Mouse (Mus musculus): Measurements from ENCODE around the gene Chd3. TPM values are rescaled to one million over a fixed set of nuclear protein-coding genes. Genes with fewer than 3 reads are reported as not detected.
A peak's percentile ranks its signal among the peaks of the same experiment; 100 is the strongest.

The Chd3 gene
- total RNA-seq, 2 experiments from 2014 or later: 406 to 416 TPM

- TF ChIP-seq CTCF (IDR thresholded peaks at IDR 0.05): no peak
- no peak overlapping the region for H3K4me3 ChIP-seq
- no peak for DNase-seq (ENCODE audit: extremely low spot score in 1 of 2, low spot score in 2 of 2)
- H3K27ac ChIP-seq: no peak overlapping the region
- intact Hi-C loops (cut with DNase I): no loop called here
These were observed 13.4 kb upstream of the Chd3 start for GRCm38 (mm10) chr11:69382478-69383105.

DNA sequence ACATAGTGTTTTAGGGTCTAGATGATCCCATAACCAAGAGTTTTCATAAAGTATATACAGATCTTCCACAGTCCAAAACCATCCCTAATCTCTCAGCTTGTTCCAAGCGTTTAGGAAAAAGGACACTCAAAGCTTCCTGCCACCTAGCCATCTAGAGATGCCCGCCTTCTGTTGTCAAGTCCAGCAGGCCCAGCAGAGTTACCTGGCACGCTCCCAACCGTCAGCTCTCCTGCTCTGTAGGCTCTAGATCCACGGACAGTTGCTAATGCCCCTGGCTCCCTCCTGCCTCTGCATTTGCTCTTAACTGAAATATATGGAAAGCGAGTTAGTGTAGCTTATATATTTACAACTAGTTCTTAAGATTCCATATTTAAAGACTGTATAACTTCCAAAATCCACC, 12.2 kb upstream of the Chd3 start:
- no peak for DNase-seq (ENCODE audit: extremely low spot score in 1 of 2, low spot score in 2 of 2)
- Histone ChIP-seq H3K4me3 (no peak overlapping the region), H3K27ac (no peak overlapping the region)
- intact Hi-C loops (cut with DNase I): no loop called here
- TF ChIP-seq CTCF (IDR thresholded peaks at IDR 0.05): no peak

GRCm38 (mm10) chr11:69379600-69379999, 10.4 kb upstream of the Chd3 start:
- no peak for DNase-seq (ENCODE audit: extremely low spot score in 1 of 2, low spot score in 2 of 2)
- no peak for TF ChIP-seq CTCF (IDR thresholded peaks at IDR 0.05)
- intact Hi-C loops (cut with DNase I): no loop called here
- H3K4me3 ChIP-seq: no peak overlapping the region
- H3K27ac ChIP-seq: no peak overlapping the region

DNA sequence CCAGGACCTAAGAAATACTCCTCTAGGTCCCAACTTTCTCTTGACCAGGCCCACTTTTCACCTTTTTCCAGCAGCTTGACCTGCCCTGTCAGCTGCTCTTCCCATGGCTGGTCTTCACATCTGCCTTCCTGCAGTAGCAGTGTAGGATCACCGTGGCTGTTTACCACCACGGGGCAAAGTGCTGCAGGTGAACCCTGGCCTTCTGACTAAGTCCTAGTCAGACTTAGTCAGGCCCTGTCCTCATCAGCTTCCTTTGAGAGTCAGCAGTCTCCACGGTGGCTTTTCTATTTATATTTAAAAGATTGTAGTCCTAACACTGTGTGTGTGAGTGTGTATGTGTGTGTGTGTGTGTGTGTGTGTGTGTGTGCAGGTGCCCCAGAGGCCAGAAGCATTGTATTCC, 8.6 kb upstream of the Chd3 start:
- DNase-seq (ENCODE audit: extremely low spot score in 1 of 2, low spot score in 2 of 2): no peak
- no peak overlapping the region for H3K27ac ChIP-seq
- intact Hi-C loops (cut with DNase I): no loop called here
- no peak for TF ChIP-seq CTCF (IDR thresholded peaks at IDR 0.05)
- H3K4me3 ChIP-seq: no peak overlapping the region

GRCm38 (mm10) chr11:69375646-69376045, 6.4 kb upstream of the Chd3 start:
- TF ChIP-seq CTCF (IDR thresholded peaks at IDR 0.05): no peak
- DNase-seq (ENCODE audit: extremely low spot score in 1 of 2, low spot score in 2 of 2): no peak
- intact Hi-C loops (cut with DNase I): no loop called here
- Histone ChIP-seq H3K27ac (no peak overlapping the region), H3K4me3 (no peak overlapping the region)

DNA sequence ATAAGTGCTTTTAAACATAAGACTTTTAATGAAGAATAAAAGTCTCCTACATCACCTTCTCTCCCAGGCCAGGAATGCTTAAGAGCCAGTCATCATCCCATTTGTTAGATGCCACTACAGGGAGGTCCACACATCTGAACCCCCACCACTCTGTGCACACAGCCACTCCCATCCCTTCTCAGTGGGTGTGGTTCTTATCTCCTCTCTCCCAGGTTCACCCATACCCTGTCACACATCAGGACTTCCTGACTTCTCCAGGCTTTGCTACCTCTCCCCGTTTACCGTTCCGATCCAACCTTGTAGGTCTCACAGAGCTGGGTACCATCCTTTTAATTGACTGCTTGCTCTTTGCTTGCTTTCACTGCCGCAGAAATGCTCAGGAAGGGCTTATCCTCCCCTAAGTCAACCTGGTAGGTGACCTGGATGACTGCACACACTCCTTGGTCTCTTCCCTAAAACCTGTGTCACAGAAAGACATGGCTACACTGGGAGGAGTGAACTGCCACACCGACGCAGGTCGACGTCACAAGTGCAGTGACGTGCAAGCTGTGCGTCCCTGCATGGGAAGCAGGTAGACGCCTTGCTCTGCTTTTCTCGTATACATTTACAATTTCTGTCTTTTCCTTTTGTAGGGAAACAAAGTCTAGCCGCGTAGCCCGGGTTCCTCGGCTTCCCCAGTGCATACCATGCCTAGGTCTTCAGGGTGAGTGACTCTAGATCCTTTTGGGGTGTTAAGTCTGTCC, 4.2 kb upstream of the Chd3 start:
- intact Hi-C loops (cut with DNase I): no loop called here
- no peak for TF ChIP-seq CTCF (IDR thresholded peaks at IDR 0.05)
- no peak overlapping the region for H3K4me3 ChIP-seq
- no peak overlapping the region for H3K27ac ChIP-seq
- no peak for DNase-seq (ENCODE audit: extremely low spot score in 1 of 2, low spot score in 2 of 2)

DNA sequence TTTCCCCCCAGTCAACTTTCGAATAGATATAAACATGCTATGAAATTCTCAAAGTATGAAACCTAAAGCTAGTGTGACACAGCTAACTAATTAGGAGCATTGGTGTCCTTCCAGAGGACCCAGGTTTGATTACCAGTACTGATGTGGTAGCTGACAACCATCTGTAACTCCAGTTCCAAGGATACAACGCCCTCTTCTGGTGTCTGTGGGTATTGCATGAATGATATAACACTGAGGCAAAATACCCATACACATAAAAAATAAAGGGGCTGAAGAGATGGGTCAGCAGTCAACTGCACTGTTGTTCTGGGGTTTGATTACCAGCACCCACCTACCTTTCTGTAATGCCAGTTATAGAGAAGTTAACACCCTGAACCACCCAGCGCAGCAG, 3.6 kb upstream of the Chd3 start:
- no peak for DNase-seq (ENCODE audit: extremely low spot score in 1 of 2, low spot score in 2 of 2)
- intact Hi-C loops (cut with DNase I): no loop called here
- Histone ChIP-seq H3K27ac (no peak overlapping the region; the same call in 1 of the 2 replicates), H3K4me3 (no peak overlapping the region)
- peak; percentile 54 for TF ChIP-seq CTCF (IDR thresholded peaks at IDR 0.05)

GRCm38 (mm10) chr11:69372056-69372779, 3.0 kb upstream of the Chd3 start:
- H3K4me3 ChIP-seq: no peak overlapping the region
- no peak for TF ChIP-seq CTCF (IDR thresholded peaks at IDR 0.05)
- H3K27ac ChIP-seq: peak overlapping the region; percentile 48
- peak; percentile 44 to 62 for DNase-seq (ENCODE audit: extremely low spot score in 1 of 2, low spot score in 2 of 2)
- intact Hi-C loops (cut with DNase I): no loop called here

- peak in 1 of 2 experiments; percentile 24 for DNase-seq (ENCODE audit: extremely low spot score in 1 of 2, low spot score in 2 of 2)
- H3K4me3 ChIP-seq: no peak overlapping the region
- H3K27ac ChIP-seq: peak overlapping the region; percentile 25
- intact Hi-C loops (cut with DNase I): no loop called here
- no peak for TF ChIP-seq CTCF (IDR thresholded peaks at IDR 0.05)
These were observed 2.4 kb upstream of the Chd3 start for GRCm38 (mm10) chr11:69371601-69372000.

- intact Hi-C loops (cut with DNase I): no loop called here
- no peak for DNase-seq (ENCODE audit: extremely low spot score in 1 of 2, low spot score in 2 of 2)
- peak overlapping the region; percentile 25; the same call in 1 of the 2 replicates for H3K27ac ChIP-seq
- TF ChIP-seq CTCF (IDR thresholded peaks at IDR 0.05): no peak
- no peak overlapping the region for H3K4me3 ChIP-seq
These were observed 1.6 kb upstream of the Chd3 start for GRCm38 (mm10) chr11:69370817-69371215.

GRCm38 (mm10) chr11:69369990-69370816, 997 bp upstream of the Chd3 start:
- Histone ChIP-seq H3K4me3 (peak overlapping the region; percentile 39; the same call in 1 of the 2 replicates), H3K27ac (peak overlapping the region; percentile 91)
- TF ChIP-seq CTCF (IDR thresholded peaks at IDR 0.05): no peak
- intact Hi-C loops (cut with DNase I): no loop called here
- DNase-seq (ENCODE audit: extremely low spot score in 1 of 2, low spot score in 2 of 2): no peak

Data from left cerebral cortex, adult 2 months (tissue).